Mouse (Mus musculus) urinary bladder, postnatal 25 days (tissue): Measurements from ENCODE around the gene Sirt7.

Experiments used
- DNase-seq: peaks from one replicate; pipeline ENCODE4 v3.0.0; 2022; ENCODE audit warnings: low spot score

Sirt7 gene

DNA sequence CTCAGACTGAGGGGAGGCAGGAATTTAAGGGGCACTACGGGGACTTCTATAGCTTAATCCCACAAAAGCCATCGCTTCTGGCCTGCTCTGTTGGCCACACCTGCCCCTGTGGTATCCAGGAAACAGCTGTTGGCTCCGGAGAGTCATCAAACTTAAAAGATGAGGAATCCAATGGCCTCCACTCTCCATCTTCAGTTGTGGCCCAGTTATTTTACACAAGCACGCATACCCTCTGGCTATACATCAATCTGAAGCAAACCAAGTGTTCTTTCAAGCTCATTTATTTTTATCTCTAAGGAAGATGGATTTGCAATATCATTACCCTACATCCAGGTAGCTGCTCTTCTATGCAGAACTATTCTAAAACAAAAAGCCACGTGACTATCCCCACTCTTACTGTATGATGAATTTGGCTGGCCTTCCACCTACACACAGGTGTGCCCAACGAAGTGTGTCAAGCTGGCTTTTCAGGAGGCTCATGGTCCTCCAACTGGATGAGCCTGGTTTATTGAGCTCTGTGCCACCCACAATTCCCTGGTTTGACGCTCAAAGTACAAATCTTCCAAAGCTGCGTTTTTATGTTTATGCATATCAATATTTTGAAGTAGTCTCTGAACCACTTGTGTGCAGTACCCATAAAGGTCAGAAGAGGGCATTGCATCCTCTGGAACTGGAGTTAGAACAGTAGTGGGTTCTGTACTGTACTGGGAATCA, 42.6 kb downstream of the Sirt7 start:
- DNase-seq = no peak

- peak; percentile 88 for DNase-seq
These were observed 43.4 kb downstream of the Sirt7 start, which contains the start of gene Arhgdia for GRCm38 (mm10) chr11:120581490-120582267. Arhgdia (minus strand) TSS chr11:120581624.

- DNase-seq = peak; percentile 45
These were observed 44.1 kb downstream of the Sirt7 start for GRCm38 (mm10) chr11:120580871-120581331.

DNA sequence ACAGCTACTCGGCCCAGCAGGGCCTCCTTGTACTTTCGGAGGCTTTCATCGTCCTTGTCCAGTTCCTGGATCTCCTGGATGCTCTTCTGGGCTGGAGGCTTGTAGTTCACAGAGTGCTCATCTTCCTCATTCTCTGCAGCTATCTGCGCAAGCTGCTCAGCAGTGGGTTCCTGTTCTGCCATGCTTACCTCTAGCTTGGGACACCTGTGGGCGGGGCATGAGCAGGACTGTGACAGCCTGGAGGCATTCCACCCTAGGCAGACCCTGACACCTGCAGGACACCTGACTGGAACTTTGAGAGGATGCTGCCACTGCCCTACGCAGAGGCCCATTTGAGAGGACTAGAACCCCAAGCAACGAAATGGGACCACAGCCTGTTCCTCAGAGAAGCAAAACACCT, 44.9 kb downstream of the Sirt7 start:
- DNase-seq = peak; percentile 24

DNA sequence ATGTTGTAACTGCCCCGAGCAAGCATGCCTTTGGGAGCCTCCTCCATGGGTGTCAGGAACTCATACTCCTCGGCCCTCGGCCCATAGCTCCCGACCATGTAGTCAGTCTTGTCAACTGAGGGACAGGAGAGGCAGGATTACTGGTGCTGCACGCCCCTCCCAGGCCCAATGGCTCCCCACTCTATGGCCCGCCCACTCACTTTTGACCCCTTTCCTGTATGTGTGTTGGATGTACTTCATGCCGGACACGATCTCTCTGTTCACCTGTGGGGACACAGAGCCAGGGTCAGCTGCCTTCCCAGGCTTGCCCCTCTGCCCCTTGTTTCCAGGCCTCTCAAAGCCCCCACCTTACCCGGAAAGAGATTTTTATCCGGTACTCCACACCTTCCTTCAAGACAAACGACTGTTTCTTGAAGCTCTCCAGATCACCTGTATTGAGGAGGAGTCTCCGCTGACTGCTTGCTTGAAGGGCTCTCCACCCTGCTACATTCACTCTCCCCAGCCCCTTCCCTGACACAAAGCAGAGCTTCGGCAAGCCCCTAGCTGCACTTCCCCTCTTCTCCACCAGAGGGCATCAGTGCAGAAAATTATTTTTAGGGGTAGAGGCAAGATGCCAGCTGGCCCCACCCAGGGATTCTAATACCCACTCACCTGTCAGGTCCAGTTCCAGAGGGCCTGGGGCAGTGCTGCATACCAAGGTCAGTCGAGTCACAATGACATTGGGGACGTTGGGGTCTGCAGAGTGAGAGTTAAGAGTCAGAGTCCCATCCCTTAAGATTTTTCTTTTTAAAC, 45.5 kb downstream of the Sirt7 start:
- DNase-seq = peak; percentile 71

- DNase-seq = no peak
These were observed 46.3 kb downstream of the Sirt7 start for GRCm38 (mm10) chr11:120578694-120579243.

- no peak for DNase-seq
These were observed 46.9 kb downstream of the Sirt7 start for GRCm38 (mm10) chr11:120578024-120578693.

GRCm38 (mm10) chr11:120577211-120578023, 47.6 kb downstream of the Sirt7 start:
- no peak for DNase-seq

DNA sequence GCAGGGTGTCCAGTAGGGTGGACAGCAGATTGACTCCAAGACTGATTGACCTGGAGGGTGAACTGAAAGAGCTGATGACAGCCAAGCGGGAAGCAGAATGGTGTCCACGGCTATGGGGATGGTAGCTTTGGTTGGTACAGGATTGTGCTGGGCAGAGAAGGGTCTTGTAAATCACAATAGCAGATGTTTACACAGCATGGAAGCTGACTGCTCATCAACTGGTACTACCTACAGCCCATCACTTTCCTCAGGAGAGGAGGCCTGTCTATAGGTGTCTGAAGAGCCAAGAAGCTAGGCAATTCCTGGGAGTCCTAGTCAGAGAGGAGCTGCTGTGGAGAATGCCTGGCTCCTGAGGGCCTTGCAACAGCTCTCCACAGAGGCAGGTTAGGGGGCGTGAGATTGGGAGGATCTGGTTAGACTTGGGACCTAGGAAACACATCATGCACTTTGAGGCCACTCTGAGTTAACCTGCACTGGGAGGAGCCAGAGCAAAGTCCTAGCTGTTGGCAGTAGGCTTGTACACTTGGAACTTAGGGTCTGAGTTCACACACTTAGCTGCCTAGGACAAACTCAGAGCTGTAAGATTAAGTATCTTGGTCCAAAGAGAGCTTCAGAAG, 48.6 kb downstream of the Sirt7 start:
- no peak for DNase-seq

DNA sequence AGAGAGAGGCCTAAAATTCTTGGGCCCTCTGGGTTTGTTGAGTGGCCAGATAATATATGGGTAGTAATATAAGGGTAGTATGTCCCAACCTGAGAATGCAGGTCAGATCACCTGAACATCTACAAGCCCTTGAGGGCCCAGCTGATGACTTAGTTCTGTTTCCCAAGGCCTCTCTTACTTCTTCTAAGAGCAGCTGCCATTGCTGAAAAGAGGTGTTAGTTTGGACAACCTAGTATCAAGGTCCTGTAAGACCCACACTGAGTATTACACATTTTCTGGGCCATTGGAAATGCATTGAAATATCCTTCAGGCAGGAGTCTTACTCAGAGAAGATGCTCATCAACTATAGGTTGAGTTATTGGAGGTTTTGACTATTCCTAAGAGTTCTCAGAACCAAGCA, 49.1 kb downstream of the Sirt7 start:
- no peak for DNase-seq

DNA sequence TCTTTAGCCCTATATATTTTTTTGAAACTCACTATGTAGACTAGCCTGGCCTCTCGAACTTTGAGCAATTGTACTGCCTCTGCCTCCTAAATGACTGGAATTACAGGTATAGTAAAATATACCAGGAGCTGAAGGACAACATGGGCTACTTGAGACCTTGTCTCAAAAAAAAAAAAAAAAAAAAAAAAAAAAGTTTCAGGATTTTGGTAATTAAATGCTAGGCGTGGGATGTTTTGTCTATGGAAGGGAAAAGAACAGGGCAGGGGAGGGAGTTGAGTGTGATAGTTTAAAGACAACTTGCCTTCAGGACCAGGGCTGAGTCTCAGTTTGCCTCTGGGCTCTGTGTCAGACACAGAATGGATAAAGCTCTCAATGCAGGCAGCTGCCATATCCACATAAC, 50.0 kb downstream of the Sirt7 start:
- no peak for DNase-seq

GRCm38 (mm10) chr11:120574278-120574600, 50.8 kb downstream of the Sirt7 start:
- DNase-seq = no peak

DNA sequence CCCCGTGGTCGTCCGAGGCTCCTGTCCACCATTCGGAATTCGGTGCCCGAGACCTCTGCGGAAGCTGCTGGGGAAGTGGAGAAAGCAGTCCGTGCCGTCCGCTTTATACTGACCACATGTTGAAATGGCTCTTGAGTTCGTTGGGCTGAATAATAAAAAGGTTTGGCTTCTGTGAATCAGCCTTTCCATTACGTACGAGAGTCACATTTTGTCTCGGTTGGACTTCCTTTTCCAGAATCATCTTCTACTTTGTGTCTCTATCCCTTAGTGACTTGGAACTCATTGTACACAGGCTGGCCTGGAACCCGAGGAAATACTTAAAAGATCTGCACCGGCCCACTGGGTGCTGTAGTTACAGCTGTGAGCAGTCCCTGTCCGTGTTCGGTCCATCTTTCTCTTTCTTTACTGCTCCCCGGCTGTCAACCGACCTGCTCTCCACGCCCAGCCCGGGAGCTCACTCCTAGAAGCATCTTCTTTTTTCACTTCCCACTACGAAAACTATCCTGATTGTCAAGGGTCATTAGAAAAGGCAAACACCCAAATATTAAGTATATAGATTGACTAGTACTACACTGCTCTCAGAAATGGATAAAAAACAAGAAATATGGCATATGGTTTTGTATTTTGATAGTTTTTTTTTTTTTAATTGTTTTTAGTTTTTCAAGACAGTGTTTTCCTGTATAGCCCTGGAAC, 51.3 kb downstream of the Sirt7 start:
- DNase-seq = no peak

- DNase-seq = peak; percentile 99
These were observed 52.1 kb downstream of the Sirt7 start, which contains the start of gene P4hb for GRCm38 (mm10) chr11:120572752-120573584. P4hb (minus strand) TSS chr11:120573253.

DNA sequence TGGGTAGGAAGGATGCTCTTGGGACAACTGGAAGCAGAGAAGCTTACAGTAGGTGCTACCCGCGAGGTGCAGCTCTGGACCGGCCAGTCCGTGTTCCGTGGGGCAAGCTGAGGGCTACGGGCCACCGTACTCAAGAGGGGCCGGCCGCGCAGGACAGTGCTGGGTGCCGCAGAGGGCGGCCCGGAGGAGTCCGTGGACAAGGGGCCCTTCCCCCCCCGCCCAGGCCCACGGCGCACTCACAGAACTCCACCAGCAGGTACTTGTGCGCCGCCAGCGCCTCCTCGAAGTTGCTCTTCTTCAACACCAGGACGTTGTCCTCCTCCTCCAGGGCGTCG, 52.7 kb downstream of the Sirt7 start:
- DNase-seq = peak; percentile 32

DNA sequence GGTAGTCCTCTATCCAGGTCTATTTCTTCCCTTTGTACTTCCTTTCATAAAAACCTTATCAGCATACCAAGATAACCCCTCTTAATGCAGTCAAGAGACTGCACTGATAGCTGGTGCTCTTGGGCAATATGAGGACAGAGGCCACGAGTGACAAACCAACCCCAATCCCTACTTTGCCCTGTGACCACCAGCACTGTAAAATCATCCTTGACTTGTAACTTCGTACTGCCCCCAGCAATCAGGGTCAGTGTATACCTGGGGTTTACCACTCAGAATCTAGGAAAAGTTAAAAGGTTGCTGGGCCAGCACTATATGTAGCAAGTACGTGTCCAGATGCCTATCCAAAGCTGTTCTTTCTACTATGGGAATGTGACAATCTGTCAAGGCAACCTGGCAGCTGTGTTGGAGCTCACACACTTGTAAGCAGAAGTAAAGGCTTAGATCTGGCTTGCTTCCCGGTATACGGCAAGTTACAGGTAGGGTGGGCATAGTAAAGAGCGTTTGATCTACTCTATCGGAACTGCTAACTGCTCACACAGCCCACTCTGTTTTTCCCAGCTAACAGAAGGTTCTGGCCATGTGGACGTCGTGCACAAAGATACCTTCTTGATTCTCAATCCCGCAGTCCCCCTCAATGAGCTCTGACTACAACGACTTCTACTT, 53.2 kb downstream of the Sirt7 start:
- no peak for DNase-seq

DNA sequence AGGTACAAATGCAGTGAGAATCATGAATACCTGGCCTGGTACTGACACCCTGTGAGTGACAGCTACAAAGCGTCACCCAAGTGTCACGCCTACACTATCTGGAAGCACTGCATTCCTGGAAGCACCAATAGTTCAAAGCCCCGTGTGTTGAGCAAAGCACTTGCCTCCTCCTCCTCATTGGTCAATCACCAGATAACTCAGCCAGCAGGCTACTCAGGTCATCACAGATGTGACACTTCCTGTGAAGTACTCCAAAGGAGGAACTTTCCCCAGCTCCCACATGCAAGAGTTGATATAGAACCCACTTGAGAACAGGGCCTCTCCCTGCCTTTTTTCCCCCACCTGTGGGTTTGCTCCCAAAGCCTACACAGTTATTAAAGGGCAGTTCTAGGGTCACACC, 53.9 kb downstream of the Sirt7 start:
- no peak for DNase-seq
